Mouse (Mus musculus): ENCODE data around the gene Gna15.

Gna15 gene

GRCm38 (mm10) chr10:81464405-81465264 lies 59.4 kb downstream of the Gna15 start:
- DNase-seq, result peak; percentile 49

GRCm38 (mm10) chr10:81463531-81463930 lies 60.5 kb downstream of the Gna15 start:
- DNase-seq, result no peak

- no peak for DNase-seq
Measured at GRCm38 (mm10) chr10:81462917-81463316, 61.1 kb downstream of the Gna15 start.

GRCm38 (mm10) chr10:81462415-81462804 lies 61.6 kb downstream of the Gna15 start:
- DNase-seq, result no peak

GRCm38 (mm10) chr10:81461673-81462414 lies 62.2 kb downstream of the Gna15 start:
- no peak for DNase-seq

GRCm38 (mm10) chr10:81460951-81461350 lies 63.1 kb downstream of the Gna15 start:
- DNase-seq, result no peak

- DNase-seq, result no peak
Measured at GRCm38 (mm10) chr10:81460471-81460870, 63.6 kb downstream of the Gna15 start.

GRCm38 (mm10) chr10:81459399-81459798 lies 64.6 kb downstream of the Gna15 start:
- DNase-seq, result no peak

- DNase-seq, result no peak
Measured at GRCm38 (mm10) chr10:81458267-81458666, 65.8 kb downstream of the Gna15 start.

- no peak for DNase-seq
Measured at GRCm38 (mm10) chr10:81457624-81458023, 66.4 kb downstream of the Gna15 start.

- DNase-seq, result no peak
Measured at GRCm38 (mm10) chr10:81456983-81457563, 67.0 kb downstream of the Gna15 start.

- no peak for DNase-seq
Measured at GRCm38 (mm10) chr10:81455181-81455895, 68.7 kb downstream of the Gna15 start, which contains the start of gene Nfic. TSS of gene Nfic (minus strand) at chr10:81455635.

- DNase-seq, result no peak
Measured at GRCm38 (mm10) chr10:81454106-81454505, 69.9 kb downstream of the Gna15 start.

GRCm38 (mm10) chr10:81452947-81453288 lies 71.1 kb downstream of the Gna15 start:
- DNase-seq, result no peak
